Mouse (Mus musculus): ENCODE measurements at regions not wholly inside any gene's neighbourhood (a gene's known extent, or its start where the extent isn't known, plus 50 kb on each side); places are given as distances from the start of the nearest gene placed in this dataset.

- no peaks in the 10 kb centered on the region for H3K4me1 ChIP-seq (ENCODE audit: insufficient read depth)
- no peak for TF ChIP-seq CTCF (IDR thresholded peaks at IDR 0.05; ENCODE audit: low read depth)
- no peak overlapping the region for H3K27ac ChIP-seq (ENCODE audit: low read depth)
- no peaks in the 10 kb centered on the region for H3K9me3 ChIP-seq (ENCODE audit: low read depth, low read length)
- no peaks in the 10 kb centered on the region for H3K36me3 ChIP-seq (ENCODE audit: insufficient read depth)
- H3K4me3 ChIP-seq (ENCODE audit: low read depth, low read length): no peak overlapping the region
- no peaks in the 10 kb centered on the region for H3K27me3 ChIP-seq (ENCODE audit: insufficient read depth, low read length)
- no peak for DNase-seq
- no peak overlapping the region for H3K9ac ChIP-seq
- 75% methylated on average over 6 of the region's 6 CpGs for WGBS
- ATAC-seq (ENCODE audit: insufficient read depth): no peak
- H3K4me2 ChIP-seq: no peak overlapping the region
Measured at GRCm38 (mm10) chr1:35772567-35772966, 295.6 kb upstream of the Hs6st1 start.

- no peak for TF ChIP-seq CTCF (IDR thresholded peaks at IDR 0.05; ENCODE audit: low read depth)
- no peaks in the 10 kb centered on the region for H3K9me3 ChIP-seq (ENCODE audit: low read depth, low read length)
- ATAC-seq (ENCODE audit: insufficient read depth): no peak
Measured at GRCm38 (mm10) chr1:35774566-35774965, 293.6 kb upstream of the Hs6st1 start.

GRCm38 (mm10) chr1:35782668-35783067, 285.5 kb upstream of the Hs6st1 start:
- 76% methylated on average over 2 of the region's 2 CpGs for WGBS
- H3K9me3 ChIP-seq (ENCODE audit: low read depth, low read length): no peaks in the 10 kb centered on the region
- no peaks in the 10 kb centered on the region for H3K27me3 ChIP-seq (ENCODE audit: insufficient read depth, low read length)
- no peaks in the 10 kb centered on the region for H3K36me3 ChIP-seq (ENCODE audit: insufficient read depth)
- no peak overlapping the region for H3K4me2 ChIP-seq
- H3K27ac ChIP-seq (ENCODE audit: low read depth): no peak overlapping the region
- no peak for DNase-seq
- TF ChIP-seq CTCF (IDR thresholded peaks at IDR 0.05; ENCODE audit: low read depth): no peak
- H3K4me1 ChIP-seq (ENCODE audit: insufficient read depth): no peaks in the 10 kb centered on the region
- H3K4me3 ChIP-seq (ENCODE audit: low read depth, low read length): no peak overlapping the region
- no peak for ATAC-seq (ENCODE audit: insufficient read depth)
- H3K9ac ChIP-seq: no peak overlapping the region

More at GRCm38 (mm10) chr1:35774566-35774965, 293.6 kb upstream of the Hs6st1 start:
- Histone ChIP-seq H3K36me3 (ENCODE audit: insufficient read depth) (no peaks in the 10 kb centered on the region), H3K9ac (no peak overlapping the region), H3K4me3 (ENCODE audit: low read depth, low read length) (no peak overlapping the region), H3K27ac (ENCODE audit: low read depth) (no peak overlapping the region), H3K4me1 (ENCODE audit: insufficient read depth) (no peaks in the 10 kb centered on the region), H3K27me3 (ENCODE audit: insufficient read depth, low read length) (no peaks in the 10 kb centered on the region), H3K4me2 (no peak overlapping the region)
- no peak for DNase-seq
- 85% methylated on average over 2 of the region's 2 CpGs for WGBS

GRCm38 (mm10) chr1:35783427-35783826, 284.8 kb upstream of the Hs6st1 start:
- no peak overlapping the region for H3K9ac ChIP-seq
- H3K27me3 ChIP-seq (ENCODE audit: insufficient read depth, low read length): no peaks in the 10 kb centered on the region
- H3K36me3 ChIP-seq (ENCODE audit: insufficient read depth): no peaks in the 10 kb centered on the region
- H3K4me3 ChIP-seq (ENCODE audit: low read depth, low read length): no peak overlapping the region
- H3K4me1 ChIP-seq (ENCODE audit: insufficient read depth): no peaks in the 10 kb centered on the region
- H3K4me2 ChIP-seq: no peak overlapping the region
- H3K9me3 ChIP-seq (ENCODE audit: low read depth, low read length): no peaks in the 10 kb centered on the region
- TF ChIP-seq CTCF (IDR thresholded peaks at IDR 0.05; ENCODE audit: low read depth): no peak
- ATAC-seq (ENCODE audit: insufficient read depth) (no peak), DNase-seq (no peak)
- H3K27ac ChIP-seq (ENCODE audit: low read depth): no peak overlapping the region
- WGBS: 64% methylated on average over 6 of the region's 6 CpGs

- Histone ChIP-seq H3K4me1 (ENCODE audit: insufficient read depth) (no peaks in the 10 kb centered on the region), H3K36me3 (ENCODE audit: insufficient read depth) (no peaks in the 10 kb centered on the region), H3K4me2 (no peak overlapping the region), H3K9ac (no peak overlapping the region), H3K4me3 (ENCODE audit: low read depth, low read length) (no peak overlapping the region), H3K27ac (ENCODE audit: low read depth) (no peak overlapping the region), H3K27me3 (ENCODE audit: insufficient read depth, low read length) (no peaks in the 10 kb centered on the region), H3K9me3 (ENCODE audit: low read depth, low read length) (no peaks in the 10 kb centered on the region)
- ATAC-seq (ENCODE audit: insufficient read depth) (no peak), DNase-seq (no peak)
- 86% methylated on average over 4 of the region's 4 CpGs for WGBS
- TF ChIP-seq CTCF (IDR thresholded peaks at IDR 0.05; ENCODE audit: low read depth): no peak
Measured at GRCm38 (mm10) chr1:35786241-35786640, 282.0 kb upstream of the Hs6st1 start.

GRCm38 (mm10) chr1:35786668-35787213, 281.5 kb upstream of the Hs6st1 start:
- Histone ChIP-seq H3K4me1 (ENCODE audit: insufficient read depth) (no peaks in the 10 kb centered on the region), H3K27ac (ENCODE audit: low read depth) (no peak overlapping the region), H3K27me3 (ENCODE audit: insufficient read depth, low read length) (no peaks in the 10 kb centered on the region), H3K9ac (no peak overlapping the region), H3K4me2 (no peak overlapping the region), H3K9me3 (ENCODE audit: low read depth, low read length) (no peaks in the 10 kb centered on the region), H3K4me3 (ENCODE audit: low read depth, low read length) (no peak overlapping the region), H3K36me3 (ENCODE audit: insufficient read depth) (no peaks in the 10 kb centered on the region)
- no peak for TF ChIP-seq CTCF (IDR thresholded peaks at IDR 0.05; ENCODE audit: low read depth)
- 45% methylated on average over 8 of the region's 8 CpGs for WGBS
- DNase-seq: peak; percentile 46
- no peak for ATAC-seq (ENCODE audit: insufficient read depth)

- no peak overlapping the region for H3K9ac ChIP-seq
- DNase-seq (no peak), ATAC-seq (ENCODE audit: insufficient read depth) (no peak)
- no peaks in the 10 kb centered on the region for H3K36me3 ChIP-seq (ENCODE audit: insufficient read depth)
- H3K9me3 ChIP-seq (ENCODE audit: low read depth, low read length): no peaks in the 10 kb centered on the region
- WGBS: 62% methylated on average over 2 of the region's 2 CpGs
- H3K4me2 ChIP-seq: no peak overlapping the region
- no peak overlapping the region for H3K4me3 ChIP-seq (ENCODE audit: low read depth, low read length)
- H3K27me3 ChIP-seq (ENCODE audit: insufficient read depth, low read length): no peaks in the 10 kb centered on the region
- H3K4me1 ChIP-seq (ENCODE audit: insufficient read depth): no peaks in the 10 kb centered on the region
- TF ChIP-seq CTCF (IDR thresholded peaks at IDR 0.05; ENCODE audit: low read depth): no peak
- no peak overlapping the region for H3K27ac ChIP-seq (ENCODE audit: low read depth)
Measured at GRCm38 (mm10) chr1:35797064-35797463, 271.1 kb upstream of the Hs6st1 start.

- Histone ChIP-seq H3K27ac (ENCODE audit: low read depth) (no peak overlapping the region), H3K36me3 (ENCODE audit: insufficient read depth) (no peaks in the 10 kb centered on the region), H3K4me2 (no peak overlapping the region), H3K4me3 (ENCODE audit: low read depth, low read length) (no peak overlapping the region), H3K27me3 (ENCODE audit: insufficient read depth, low read length) (no peaks in the 10 kb centered on the region), H3K4me1 (ENCODE audit: insufficient read depth) (no peaks in the 10 kb centered on the region), H3K9me3 (ENCODE audit: low read depth, low read length) (no peaks in the 10 kb centered on the region), H3K9ac (no peak overlapping the region)
- ATAC-seq (ENCODE audit: insufficient read depth) (no peak), DNase-seq (no peak)
- no peak for TF ChIP-seq CTCF (IDR thresholded peaks at IDR 0.05; ENCODE audit: low read depth)
- 77% methylated on average over 2 of the region's 2 CpGs for WGBS
Measured at GRCm38 (mm10) chr1:35797526-35797925, 270.7 kb upstream of the Hs6st1 start.

Measured in lung, embryonic 14.5 days (tissue).